Mouse (Mus musculus): Measurements from ENCODE around the gene Tmem94. TPM values are rescaled to one million over a fixed set of nuclear protein-coding genes. Genes with fewer than 3 reads are reported as not detected.

Gene Tmem94
- polyA plus RNA-seq, 1 experiment: 84.7 TPM

DNA sequence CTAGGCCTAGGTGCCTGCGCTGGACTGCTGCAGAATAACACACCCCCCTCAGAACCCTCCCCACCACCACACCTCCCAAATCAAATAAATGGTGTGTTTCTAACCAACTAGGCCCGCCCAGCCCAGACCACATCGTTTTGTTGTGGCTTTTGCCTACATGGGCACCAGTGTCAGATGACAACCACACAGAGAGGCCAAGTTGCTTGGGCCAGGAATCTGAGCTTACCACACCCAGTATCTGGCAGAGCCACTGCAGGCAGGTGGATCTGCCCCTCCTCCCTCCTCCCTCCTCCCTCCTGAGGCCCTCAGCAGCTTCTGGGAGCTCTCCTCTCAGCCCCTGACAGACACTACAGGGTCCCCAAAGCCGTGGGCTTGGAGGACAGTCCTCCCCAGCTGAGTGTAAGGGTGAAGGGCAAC is 73.7 kb downstream of the Tmem94 start:
- no peaks in the 10 kb centered on the region for H3K4me1 ChIP-seq (replicated peaks; ENCODE audit: control insufficient read depth, insufficient read depth, low read length)
- no peak for TF ChIP-seq CTCF (IDR thresholded peaks at IDR 0.05; ENCODE audit: borderline replicate concordance, control insufficient read depth, extremely low read depth, insufficient read depth, low read length, poor library complexity)
- TF ChIP-seq POLR2A (IDR thresholded peaks at IDR 0.05; ENCODE audit: control insufficient read depth, extremely low read depth, insufficient read depth, low read length, poor library complexity): no peak
- H3K27ac ChIP-seq (ENCODE audit: control insufficient read depth, insufficient read depth, low read length): no peak overlapping the region
- H3K27me3 ChIP-seq (ENCODE audit: control insufficient read depth, insufficient read depth, low read length): no peaks in the 10 kb centered on the region
- no peaks in the 10 kb centered on the region for H3K36me3 ChIP-seq (ENCODE audit: control insufficient read depth, insufficient read depth, low read length)
- no peak for DNase-seq
- 25% methylated on average over 4 of the region's 4 CpGs for WGBS
- H3K4me3 ChIP-seq (ENCODE audit: control insufficient read depth, insufficient read depth, low read length): no peak overlapping the region

DNA sequence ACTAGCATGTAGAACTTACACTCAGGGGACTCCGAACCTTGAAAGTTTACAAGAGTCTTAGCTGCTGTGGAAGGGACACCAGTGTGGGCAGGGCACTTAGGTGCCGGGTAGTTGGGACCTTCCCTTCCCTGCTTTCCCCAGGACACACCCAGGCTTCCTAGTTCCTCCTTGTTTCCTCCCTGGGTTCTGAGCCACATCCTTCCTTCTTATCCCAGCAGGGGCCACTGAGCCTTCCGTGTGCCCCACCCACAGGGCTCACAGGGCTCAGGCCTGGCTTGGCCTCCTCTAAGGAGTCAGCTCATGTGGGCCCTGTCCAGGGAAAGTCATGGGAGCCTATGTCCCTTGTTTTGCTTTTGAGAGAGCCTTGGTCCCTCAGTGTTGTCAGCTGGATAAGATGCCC is 74.5 kb downstream of the Tmem94 start:
- Histone ChIP-seq H3K27ac (ENCODE audit: control insufficient read depth, insufficient read depth, low read length) (no peak overlapping the region), H3K36me3 (ENCODE audit: control insufficient read depth, insufficient read depth, low read length) (no peaks in the 10 kb centered on the region), H3K27me3 (ENCODE audit: control insufficient read depth, insufficient read depth, low read length) (no peaks in the 10 kb centered on the region), H3K4me1 (replicated peaks; ENCODE audit: control insufficient read depth, insufficient read depth, low read length) (no peaks in the 10 kb centered on the region), H3K4me3 (ENCODE audit: control insufficient read depth, insufficient read depth, low read length) (no peak overlapping the region)
- no peak for DNase-seq
- WGBS: 96% methylated on average over 3 of the region's 3 CpGs
- TF ChIP-seq POLR2A (IDR thresholded peaks at IDR 0.05; ENCODE audit: control insufficient read depth, extremely low read depth, insufficient read depth, low read length, poor library complexity) (no peak), CTCF (IDR thresholded peaks at IDR 0.05; ENCODE audit: borderline replicate concordance, control insufficient read depth, extremely low read depth, insufficient read depth, low read length, poor library complexity) (no peak)

DNA sequence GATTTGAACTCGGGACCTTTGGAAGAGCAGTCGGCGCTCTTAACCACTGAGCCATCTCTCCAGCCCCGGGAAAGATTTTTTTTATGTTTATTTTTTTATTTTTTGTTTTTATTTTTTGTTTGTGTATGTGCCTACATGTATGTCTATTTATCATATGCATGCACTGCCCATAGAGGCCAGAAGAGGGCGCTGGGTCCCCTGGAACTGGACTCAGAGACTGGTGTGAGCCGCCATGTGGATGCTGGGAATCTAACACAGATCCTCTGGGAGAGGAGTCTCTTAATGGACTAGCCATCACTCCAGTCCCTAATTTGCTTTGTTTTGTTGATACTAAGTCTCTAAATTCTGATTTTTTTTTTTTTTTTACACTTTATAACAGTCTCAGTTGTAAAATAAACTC is 75.8 kb downstream of the Tmem94 start:
- no peak for TF ChIP-seq CTCF (IDR thresholded peaks at IDR 0.05; ENCODE audit: borderline replicate concordance, control insufficient read depth, extremely low read depth, insufficient read depth, low read length, poor library complexity)
- TF ChIP-seq POLR2A (IDR thresholded peaks at IDR 0.05; ENCODE audit: control insufficient read depth, extremely low read depth, insufficient read depth, low read length, poor library complexity): no peak
- Histone ChIP-seq H3K4me3 (ENCODE audit: control insufficient read depth, insufficient read depth, low read length) (no peak overlapping the region), H3K36me3 (ENCODE audit: control insufficient read depth, insufficient read depth, low read length) (peaks cover 8% of the 10 kb centered on the region), H3K27me3 (ENCODE audit: control insufficient read depth, insufficient read depth, low read length) (no peaks in the 10 kb centered on the region), H3K4me1 (replicated peaks; ENCODE audit: control insufficient read depth, insufficient read depth, low read length) (no peaks in the 10 kb centered on the region), H3K27ac (ENCODE audit: control insufficient read depth, insufficient read depth, low read length) (no peak overlapping the region)
- no peak for DNase-seq
- 88% methylated on average over 6 of the region's 6 CpGs for WGBS

DNA sequence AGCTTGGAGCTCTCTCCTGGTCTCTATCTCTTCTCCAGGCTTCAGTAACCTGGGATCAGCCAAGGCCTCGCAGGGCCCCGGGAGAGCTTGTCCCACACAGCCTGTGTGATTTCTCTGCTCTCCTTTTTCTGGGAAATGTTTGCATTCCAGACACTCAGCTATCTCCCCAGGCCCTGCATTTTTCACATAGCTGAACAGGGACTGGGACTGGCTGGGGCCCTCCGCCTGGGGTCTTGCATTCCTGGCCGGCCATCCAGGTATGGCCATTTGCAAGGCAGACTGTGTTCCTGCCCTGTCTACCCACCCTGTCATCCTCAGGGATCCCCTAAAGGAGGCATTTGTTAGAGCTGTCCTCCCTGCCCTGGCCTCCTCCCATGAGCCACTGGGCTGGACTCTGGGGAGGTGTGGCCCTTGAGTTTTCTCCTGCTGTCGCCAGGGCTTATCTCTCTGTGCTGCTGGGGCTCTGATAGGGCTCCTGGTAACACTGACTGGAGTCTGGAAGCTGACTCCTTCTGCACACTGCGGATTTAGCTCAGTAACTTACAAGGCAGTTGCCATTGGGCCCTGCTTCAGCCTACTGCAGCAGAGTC is 76.8 kb downstream of the Tmem94 start:
- WGBS: 97% methylated on average over 6 of the region's 6 CpGs
- peaks cover 15% of the 10 kb centered on the region for H3K36me3 ChIP-seq (ENCODE audit: control insufficient read depth, insufficient read depth, low read length)
- no peaks in the 10 kb centered on the region for H3K4me1 ChIP-seq (replicated peaks; ENCODE audit: control insufficient read depth, insufficient read depth, low read length)
- H3K4me3 ChIP-seq (ENCODE audit: control insufficient read depth, insufficient read depth, low read length): no peak overlapping the region
- H3K27ac ChIP-seq (ENCODE audit: control insufficient read depth, insufficient read depth, low read length): no peak overlapping the region
- DNase-seq: no peak
- TF ChIP-seq POLR2A (IDR thresholded peaks at IDR 0.05; ENCODE audit: control insufficient read depth, extremely low read depth, insufficient read depth, low read length, poor library complexity) (no peak), CTCF (IDR thresholded peaks at IDR 0.05; ENCODE audit: borderline replicate concordance, control insufficient read depth, extremely low read depth, insufficient read depth, low read length, poor library complexity) (no peak)
- no peaks in the 10 kb centered on the region for H3K27me3 ChIP-seq (ENCODE audit: control insufficient read depth, insufficient read depth, low read length)

DNA sequence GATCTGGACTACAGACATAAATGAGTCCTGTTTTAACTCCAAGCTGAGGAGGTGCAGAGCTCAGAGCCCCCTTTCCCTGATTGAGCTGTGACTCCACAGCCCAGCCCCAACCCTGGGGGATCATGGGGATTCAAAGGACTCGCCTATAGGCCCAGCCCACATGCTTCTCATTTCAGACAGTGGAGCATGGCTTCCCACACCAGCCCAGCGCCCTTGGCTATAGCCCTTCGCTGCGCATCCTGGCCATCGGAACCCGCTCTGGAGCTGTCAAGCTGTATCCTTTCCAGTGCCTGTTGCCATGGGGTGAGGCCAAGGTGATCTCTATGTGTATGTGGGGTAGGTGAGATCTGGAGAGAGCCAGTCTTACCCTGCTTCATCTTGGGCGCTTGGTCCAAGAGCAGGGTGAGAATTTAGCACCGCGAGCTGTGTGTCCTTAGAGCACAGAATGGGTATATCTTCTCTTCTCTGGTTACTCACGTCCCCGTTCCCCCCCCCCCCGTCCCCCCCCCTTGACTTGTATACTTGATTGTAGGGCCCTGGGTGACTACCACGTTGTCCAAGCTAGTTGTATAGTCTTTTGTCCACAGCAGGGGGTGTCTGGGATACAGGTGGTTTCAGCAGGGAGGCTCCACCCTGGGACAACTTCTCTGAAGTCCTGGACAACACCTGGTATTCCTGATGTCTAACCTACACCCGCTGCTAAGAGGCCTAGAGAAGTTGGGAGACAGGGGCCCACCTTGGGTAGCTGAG is 78.1 kb downstream of the Tmem94 start:
- H3K36me3 ChIP-seq (ENCODE audit: control insufficient read depth, insufficient read depth, low read length): peaks cover 17% of the 10 kb centered on the region
- no peak for TF ChIP-seq POLR2A (IDR thresholded peaks at IDR 0.05; ENCODE audit: control insufficient read depth, extremely low read depth, insufficient read depth, low read length, poor library complexity)
- no peak for TF ChIP-seq CTCF (IDR thresholded peaks at IDR 0.05; ENCODE audit: borderline replicate concordance, control insufficient read depth, extremely low read depth, insufficient read depth, low read length, poor library complexity)
- H3K4me3 ChIP-seq (ENCODE audit: control insufficient read depth, insufficient read depth, low read length): no peak overlapping the region
- DNase-seq: no peak
- H3K27ac ChIP-seq (ENCODE audit: control insufficient read depth, insufficient read depth, low read length): no peak overlapping the region
- H3K4me1 ChIP-seq (replicated peaks; ENCODE audit: control insufficient read depth, insufficient read depth, low read length): no peaks in the 10 kb centered on the region
- 98% methylated on average over 11 of the region's 14 CpGs for WGBS
- no peaks in the 10 kb centered on the region for H3K27me3 ChIP-seq (ENCODE audit: control insufficient read depth, insufficient read depth, low read length)

DNA sequence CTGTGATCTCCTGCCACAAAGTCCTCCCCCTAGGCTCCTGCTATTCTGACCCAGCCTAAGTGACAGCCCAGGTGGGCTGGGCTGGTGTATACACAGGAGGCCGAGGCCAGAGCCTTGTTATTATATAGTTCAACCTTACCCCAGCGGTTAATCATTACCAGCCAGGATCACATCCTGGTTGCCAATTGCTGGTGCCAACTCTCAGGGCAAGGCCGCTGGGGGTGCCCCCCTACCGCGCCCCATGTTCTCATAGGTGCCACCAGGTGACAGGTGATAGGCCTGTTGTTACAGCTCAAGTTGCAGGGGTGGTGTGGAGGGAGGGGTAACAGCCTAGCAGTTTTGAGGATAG is 78.6 kb downstream of the Tmem94 start:
- H3K27ac ChIP-seq (ENCODE audit: control insufficient read depth, insufficient read depth, low read length): no peak overlapping the region
- TF ChIP-seq CTCF (IDR thresholded peaks at IDR 0.05; ENCODE audit: borderline replicate concordance, control insufficient read depth, extremely low read depth, insufficient read depth, low read length, poor library complexity) (no peak), POLR2A (IDR thresholded peaks at IDR 0.05; ENCODE audit: control insufficient read depth, extremely low read depth, insufficient read depth, low read length, poor library complexity) (no peak)
- no peaks in the 10 kb centered on the region for H3K27me3 ChIP-seq (ENCODE audit: control insufficient read depth, insufficient read depth, low read length)
- 97% methylated on average over 5 of the region's 5 CpGs for WGBS
- H3K36me3 ChIP-seq (ENCODE audit: control insufficient read depth, insufficient read depth, low read length): peaks cover 17% of the 10 kb centered on the region
- H3K4me3 ChIP-seq (ENCODE audit: control insufficient read depth, insufficient read depth, low read length): no peak overlapping the region
- DNase-seq: no peak
- H3K4me1 ChIP-seq (replicated peaks; ENCODE audit: control insufficient read depth, insufficient read depth, low read length): no peaks in the 10 kb centered on the region

All from thymus, adult 2 months (tissue).